Mouse (Mus musculus) T-helper 1 cell (primary cell): ENCODE data around the gene Rnf19b.

ENCODE experiments used
- in situ Hi-C: fragments of 300-600 bp; cut with MboI, MseI; formaldehyde crosslinking; loops from one replicate; pipeline ENCODE4 v1.15.1; 2025; ENCODE audit warnings: high pct_unique_total_duplicates

Rnf19b gene

GRCm38 (mm10) chr4:129079126-129079525 lies 21.1 kb downstream of the Rnf19b start:
- in situ Hi-C loops = no loop called here

DNA sequence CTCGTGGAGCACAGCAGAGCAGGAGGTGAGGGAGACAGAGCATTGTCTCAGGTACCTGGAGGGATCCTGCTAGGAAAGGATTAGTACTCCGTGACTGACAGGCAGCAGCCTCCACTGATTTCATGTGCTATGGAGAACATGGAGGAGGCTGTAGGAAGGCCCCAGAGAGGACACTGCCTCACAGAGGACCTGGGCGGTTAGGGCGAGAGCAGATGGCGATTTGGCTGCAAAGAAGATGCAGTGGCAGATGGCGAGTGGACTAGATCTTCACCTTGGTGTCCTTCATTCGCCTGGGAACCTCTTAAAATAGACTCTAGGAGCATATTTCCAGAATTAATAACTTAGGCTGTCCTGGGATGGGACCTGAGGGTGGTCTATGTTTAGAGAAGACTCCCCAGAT lies 23.0 kb downstream of the Rnf19b start:
- in situ Hi-C loops = no loop called here

DNA sequence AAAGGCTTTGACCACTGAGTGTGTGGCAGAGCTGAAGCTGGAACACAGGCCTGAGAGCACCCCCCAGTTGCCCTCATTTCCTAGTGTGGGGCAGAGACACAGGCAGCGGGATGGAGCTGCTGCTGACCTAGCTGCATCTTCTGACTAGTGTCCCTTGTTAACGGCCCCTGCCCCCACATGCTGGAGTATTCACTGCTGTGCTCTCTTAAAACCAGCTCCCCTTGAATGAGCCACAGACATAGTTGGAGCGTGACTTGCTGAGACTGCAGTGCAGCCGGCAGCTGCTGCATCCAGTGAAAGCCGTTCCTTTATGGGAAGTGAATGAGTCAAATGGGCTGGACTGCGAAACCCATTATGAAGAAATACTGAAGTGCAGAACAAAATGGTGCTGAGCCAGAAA lies 23.4 kb downstream of the Rnf19b start:
- in situ Hi-C loops = no loop called here

- in situ Hi-C loops = no loop called here
Measured at GRCm38 (mm10) chr4:129081939-129082338, 23.9 kb downstream of the Rnf19b start.

GRCm38 (mm10) chr4:129082379-129083115 lies 24.5 kb downstream of the Rnf19b start:
- in situ Hi-C loops = no loop called here

- in situ Hi-C loops = loop anchor here (5.0 kb wide), 1 partner anchor 118 kb away; no protein-coding TSS in a partner anchor
Measured at GRCm38 (mm10) chr4:129084896-129085295, 26.8 kb downstream of the Rnf19b start.

DNA sequence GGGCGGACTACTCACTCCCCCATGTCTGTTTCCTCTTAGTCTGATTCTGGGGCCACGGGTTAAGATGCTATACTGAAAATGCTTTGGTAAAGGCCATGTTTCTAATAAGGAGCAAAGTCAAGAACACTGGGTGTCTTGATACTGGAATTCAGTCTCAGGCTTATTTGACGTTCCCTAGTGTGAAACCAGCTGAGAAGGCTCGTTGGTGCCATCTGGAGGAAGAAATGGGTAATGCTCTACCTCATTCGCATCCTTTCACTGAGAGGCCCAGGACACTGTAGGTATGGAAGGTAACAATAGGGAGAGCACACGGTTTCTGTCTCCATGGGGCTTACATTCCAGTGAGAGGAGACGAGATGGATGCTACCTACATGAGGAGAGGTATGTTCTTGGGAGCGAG lies 28.0 kb downstream of the Rnf19b start:
- in situ Hi-C loops = loop anchor here (5.0 kb wide), 1 partner anchor 119 kb away; no protein-coding TSS in a partner anchor

DNA sequence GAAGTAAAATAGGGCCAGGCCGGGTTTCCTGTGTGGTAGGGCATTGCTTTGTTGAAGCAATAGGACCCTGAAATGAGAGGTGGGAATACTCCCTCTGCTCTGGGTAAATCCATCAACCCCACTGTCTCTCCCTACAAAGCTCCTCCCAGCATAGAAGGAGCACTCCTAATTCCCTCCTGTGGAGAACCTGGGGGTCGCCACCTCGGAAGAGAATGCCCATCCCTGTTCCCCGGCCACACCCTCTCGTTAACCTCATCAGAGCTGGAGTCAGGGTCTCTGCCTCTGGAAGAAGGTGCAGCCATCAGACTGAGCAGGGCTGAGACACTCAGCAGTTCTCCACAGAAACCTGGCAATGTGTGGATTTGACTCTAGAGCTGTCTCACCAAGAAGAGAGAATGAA lies 29.8 kb downstream of the Rnf19b start:
- in situ Hi-C loops = loop anchor here (5.0 kb wide), 1 partner anchor 121 kb away; no protein-coding TSS in a partner anchor

GRCm38 (mm10) chr4:129095276-129095675 lies 37.2 kb downstream of the Rnf19b start:
- in situ Hi-C loops = no loop called here

DNA sequence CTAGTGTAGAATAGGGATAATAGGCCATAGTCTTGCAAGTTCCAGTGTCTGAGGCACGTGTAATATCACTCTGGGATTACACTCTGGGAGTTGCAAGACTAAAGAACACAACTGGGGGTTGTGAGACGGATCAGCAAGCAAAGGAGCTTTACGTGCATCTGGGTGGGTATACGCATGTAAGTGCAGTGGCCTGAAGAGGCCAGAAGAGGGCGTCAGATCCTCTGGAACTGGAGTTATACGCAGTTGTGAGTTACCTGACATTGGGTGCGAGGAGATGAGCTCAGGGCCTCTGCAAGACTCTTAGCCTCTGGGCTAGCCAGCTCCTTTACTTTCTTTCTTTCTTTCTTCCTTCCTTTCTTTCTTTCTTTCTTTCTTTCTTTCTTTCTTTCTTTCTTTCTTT lies 38.9 kb downstream of the Rnf19b start:
- in situ Hi-C loops = no loop called here

DNA sequence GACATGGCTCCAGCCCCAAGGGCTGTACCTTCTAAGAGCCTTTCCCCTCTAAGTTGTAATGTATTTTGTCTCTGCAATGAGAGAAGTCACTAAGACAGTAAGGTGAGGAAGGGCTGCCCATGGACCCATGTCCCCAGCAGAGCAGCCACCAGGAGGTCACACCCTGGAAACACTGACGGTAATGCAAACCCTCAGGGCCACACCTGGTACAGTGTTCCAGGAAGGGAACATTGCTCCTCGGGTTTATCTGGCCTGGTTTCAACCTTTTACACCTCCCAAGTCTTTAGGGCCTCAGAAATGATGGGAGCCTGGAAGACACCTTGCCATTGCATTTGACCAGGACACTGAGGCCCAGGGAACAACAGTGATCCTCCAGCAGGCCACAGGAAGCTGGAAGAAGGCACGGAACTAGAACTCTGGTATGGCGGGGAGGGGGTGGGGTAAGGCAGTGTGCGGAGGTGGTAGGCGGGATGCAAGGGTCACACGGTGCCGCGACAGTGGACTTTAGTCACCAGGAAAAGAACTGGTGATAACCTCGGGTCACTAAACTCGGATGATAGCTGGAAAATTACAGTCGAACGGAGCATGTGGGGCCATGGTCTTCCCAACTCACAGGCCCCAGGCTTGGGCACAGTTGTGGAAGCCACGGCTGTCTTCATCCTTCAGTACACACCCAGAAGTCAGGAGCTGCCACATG lies 44.2 kb downstream of the Rnf19b start:
- in situ Hi-C loops = no loop called here

DNA sequence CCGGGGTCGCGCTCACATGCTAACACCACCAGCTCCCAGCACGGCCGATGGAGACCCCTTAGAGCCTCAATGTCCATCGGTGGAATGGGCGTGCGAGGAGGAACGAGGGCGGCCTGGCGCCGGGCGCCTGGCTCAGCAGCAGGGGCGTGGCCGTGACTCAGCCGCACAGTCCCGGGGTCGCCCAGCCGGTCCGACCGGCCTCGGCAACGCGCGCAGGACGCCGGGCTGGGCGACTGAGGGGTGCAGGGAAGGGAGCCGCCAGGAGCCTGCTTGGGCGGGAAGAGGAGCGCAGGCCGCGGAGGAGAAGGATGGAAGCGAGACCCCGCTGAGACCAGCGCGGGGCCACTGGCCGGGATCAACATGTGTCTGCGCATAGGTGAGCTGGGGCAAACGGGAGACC lies 47.3 kb downstream of the Rnf19b start, which contains the start of gene Tmem54:
Gene Tmem54 (plus strand): TSS at position 193 of the 400 bp plus-strand sequence.
- in situ Hi-C loops = no loop called here

GRCm38 (mm10) chr4:129106073-129106472 lies 48.0 kb downstream of the Rnf19b start:
- in situ Hi-C loops = no loop called here

GRCm38 (mm10) chr4:129107348-129107899 lies 49.4 kb downstream of the Rnf19b start:
- in situ Hi-C loops = no loop called here

DNA sequence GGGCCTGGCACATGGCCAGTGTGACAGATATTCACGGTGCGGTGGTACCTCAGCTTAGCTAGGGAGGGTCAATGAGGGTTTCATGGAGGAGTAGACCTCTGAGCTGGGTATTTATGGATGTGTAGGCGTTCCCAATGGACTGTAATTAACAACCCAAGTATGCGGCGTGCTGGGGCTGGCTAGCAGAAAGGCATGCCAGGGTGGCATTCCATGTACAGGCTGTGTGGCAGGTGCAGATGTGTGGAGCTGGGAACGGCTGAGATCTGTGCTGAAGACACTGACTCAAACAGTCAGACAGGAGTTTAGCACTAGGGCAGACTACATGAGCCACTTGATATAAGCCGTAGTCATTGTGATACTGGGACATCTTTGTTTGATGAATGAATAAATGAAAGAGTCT lies 50.6 kb downstream of the Rnf19b start:
- in situ Hi-C loops = no loop called here

DNA sequence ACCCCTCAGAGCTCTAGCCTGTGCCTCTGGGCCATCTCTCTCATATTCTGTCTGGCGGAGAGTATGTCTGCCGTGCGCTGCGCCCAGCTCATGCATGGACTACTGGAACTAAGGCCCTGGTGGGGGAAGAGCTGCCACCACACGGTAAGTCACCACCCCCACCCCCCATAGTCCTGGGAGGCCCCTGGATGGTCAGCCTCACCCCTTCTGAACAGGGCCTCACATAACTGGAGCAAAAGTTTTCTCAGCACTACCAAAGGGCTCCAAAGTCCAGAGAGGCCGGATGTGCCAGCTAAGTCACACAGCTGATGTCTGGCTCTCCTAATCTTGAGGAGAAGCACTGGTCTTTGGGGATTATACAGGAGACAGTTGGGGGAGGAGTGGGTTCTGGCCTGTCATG lies 52.7 kb downstream of the Rnf19b start:
- in situ Hi-C loops = no loop called here

GRCm38 (mm10) chr4:129111350-129111749 lies 53.3 kb downstream of the Rnf19b start:
- in situ Hi-C loops = no loop called here

DNA sequence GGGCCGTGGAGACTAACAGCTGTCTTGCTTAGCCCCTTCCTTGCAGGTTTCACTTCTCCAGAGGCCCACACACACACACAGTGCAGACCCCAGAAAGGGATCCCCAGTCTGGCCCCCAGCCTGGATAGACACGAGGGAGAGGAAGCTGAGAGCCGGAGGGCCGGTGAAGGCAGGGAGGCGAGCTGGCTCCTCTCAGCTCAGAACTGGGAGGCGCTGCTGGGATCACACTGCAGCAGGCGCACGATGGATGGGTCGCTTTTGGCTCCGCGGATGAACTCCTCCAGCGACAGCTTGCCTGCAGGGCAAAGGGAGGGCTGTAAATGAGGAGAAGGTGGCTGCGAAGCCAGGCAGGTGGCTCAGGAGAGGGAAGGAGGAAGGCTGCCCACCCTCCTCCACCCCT lies 54.2 kb downstream of the Rnf19b start:
- in situ Hi-C loops = no loop called here

DNA sequence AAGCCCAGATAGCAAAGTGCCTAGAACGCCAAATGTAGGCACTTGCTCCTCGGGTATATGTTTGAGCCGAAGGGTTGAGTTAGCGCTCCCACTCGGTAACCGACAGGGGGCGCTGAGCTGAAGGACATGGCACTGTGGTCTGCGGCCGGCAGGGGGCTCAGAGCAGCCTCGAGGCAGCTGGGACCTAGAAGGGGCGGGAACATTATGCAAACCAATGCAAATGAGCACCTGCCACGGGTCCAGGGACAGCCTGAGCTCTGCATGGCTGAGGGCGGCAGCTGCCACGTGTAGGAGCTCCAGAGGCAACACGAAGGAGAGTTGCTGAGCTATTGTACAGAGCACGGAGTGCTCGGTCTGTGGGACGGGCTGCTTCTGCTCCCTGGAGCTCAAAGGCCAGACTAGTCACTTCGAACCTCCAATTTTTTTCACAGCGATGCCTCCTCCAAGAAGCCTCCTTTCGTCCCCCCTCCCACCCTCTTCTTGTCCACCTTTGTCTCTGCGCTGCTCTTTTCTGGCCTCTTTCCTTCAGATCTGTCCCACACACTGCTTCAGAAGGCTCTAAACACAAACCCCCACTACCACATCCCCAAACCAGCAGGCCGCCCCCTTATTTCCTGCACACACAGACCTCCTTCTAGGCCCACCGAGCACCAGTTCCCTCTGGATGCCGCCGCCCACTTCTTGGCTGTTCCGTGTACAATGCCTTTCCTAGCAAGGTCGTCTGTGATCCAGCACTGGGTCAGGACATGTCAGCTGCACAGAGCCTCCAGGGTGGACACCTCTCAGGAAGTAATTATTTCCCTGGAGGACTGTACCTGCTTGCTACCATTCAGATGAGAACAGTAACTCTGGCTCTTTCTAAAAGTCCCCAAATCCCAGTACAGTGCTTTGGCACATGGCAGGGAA lies 55.3 kb downstream of the Rnf19b start:
- in situ Hi-C loops = no loop called here

DNA sequence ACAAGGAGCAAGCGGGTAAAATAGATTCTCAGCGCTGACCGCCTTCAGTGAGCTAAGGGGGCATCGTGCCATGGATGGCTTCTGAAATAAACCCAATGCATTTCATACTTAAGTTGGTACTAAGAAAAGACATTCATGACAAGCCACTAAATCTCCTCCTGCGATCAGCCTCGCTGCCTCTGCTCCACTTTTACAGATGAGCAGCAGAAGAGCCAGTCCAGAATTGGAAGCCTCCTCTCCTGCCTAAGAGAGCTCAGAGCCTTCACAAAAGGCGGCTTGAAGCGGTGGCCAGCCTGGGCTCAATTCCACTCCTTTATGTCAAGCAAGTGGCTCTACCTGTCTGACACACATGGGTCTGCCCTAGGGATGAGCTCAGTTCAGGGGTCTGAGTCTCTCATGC lies 58.6 kb downstream of the Rnf19b start:
- in situ Hi-C loops = no loop called here

DNA sequence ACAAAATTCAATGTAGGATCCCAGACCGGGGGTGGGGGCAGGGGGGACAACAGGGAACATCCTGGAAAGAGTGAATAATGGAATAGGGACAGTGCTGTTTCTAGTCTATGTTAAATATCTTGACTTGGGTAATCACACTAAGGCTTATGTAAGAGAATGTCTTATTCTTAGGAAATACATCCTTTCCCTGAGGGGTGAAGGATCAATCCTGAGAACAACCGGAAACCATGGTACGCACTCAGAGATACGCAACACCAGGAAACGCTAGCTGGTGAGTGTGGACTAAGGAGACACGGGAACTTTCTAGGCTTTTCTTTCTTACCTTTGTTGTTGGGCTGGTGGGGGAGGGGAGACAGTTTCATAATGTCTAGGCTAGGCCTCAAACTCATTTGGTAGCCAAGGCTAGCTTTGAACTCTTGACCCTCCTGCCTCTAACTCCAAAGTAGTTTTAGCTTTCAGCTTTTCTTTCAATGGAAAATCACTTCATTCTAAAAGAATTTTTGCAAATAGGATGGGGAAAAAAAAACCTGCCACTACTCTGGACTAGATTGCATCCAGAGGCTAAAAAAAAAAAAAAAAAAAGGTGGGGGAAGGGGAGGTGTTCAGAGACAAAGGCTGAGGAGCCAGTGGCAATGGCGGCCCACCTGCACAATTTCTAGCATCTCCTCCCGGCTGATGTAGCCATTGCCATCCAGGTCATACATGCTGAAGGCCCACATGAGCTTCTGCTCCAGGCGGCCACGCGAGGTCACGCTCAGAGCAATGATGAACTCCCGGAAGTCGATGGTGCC lies 59.8 kb downstream of the Rnf19b start:
- in situ Hi-C loops = no loop called here
